Mouse (Mus musculus): ENCODE results near the gene Bard1. TPM values are rescaled to one million over a fixed set of nuclear protein-coding genes. Genes with fewer than 3 reads are reported as not detected.

Gene Bard1
- polyA plus RNA-seq (2014; fragmentation: Nextera tagmentation; extraction: Ambion mirVana), result 0.69 and 0.95 TPM in 2 replicates

- Histone ChIP-seq H3K4me1 (replicated peaks; ENCODE audit: control insufficient read depth, insufficient read depth, low read length) (no peaks in the 10 kb centered on the region), H3K9ac (peak within 1 kb of the TSS; percentile 57), H3K36me3 (replicated peaks; ENCODE audit: control insufficient read depth, insufficient read depth) (no peaks in the 10 kb centered on the region), H3K4me2 (replicated peaks) (peak within 1 kb of the TSS; percentile 74), H3K9me3 (ENCODE audit: control insufficient read depth, low read length) (no peaks in the 10 kb centered on the region), H3K4me3 (replicated peaks; ENCODE audit: low read length) (peak within 1 kb of the TSS; percentile 75), H3K27me3 (ENCODE audit: control insufficient read depth, insufficient read depth, low read length) (no peaks in the 10 kb centered on the region), H3K27ac (no peak within 1 kb of the TSS; the same call in 1 of the 2 replicates)
- ATAC-seq (ENCODE audit: low FRiP score), result peak; percentile 92
- peak; percentile 83 for DNase-seq (ENCODE audit: low spot score)
- under 1% methylated on average over 69 of the region's 69 CpGs for WGBS
These were observed at the start of gene Bard1 for GRCm38 (mm10) chr1:71102344-71103173. Gene Bard1 (minus strand): TSS chr1:71103146.

DNA sequence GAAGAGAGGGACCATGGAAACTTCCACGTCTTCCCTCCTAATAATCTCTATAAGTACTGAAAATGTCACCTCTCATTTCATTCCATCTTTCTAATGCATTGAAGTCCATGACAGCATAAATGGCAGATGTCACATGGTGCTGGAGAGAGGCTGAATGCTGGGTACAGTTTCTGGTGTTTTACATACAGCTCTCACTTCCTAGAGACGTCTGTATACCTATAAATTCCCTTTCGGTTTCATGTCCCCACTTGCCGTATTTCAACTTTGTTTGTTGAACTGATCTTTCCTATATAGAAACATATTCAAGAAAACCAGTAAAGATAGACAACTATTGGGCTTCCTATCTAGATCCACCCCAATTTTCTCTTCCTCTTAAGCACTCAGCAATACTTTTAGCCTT is 24.2 kb upstream of the Bard1 start:
- DNase-seq (ENCODE audit: low spot score), result no peak
- Histone ChIP-seq H3K27me3 (ENCODE audit: control insufficient read depth, insufficient read depth, low read length) (no peaks in the 10 kb centered on the region), H3K4me1 (replicated peaks; ENCODE audit: control insufficient read depth, insufficient read depth, low read length) (no peaks in the 10 kb centered on the region), H3K36me3 (replicated peaks; ENCODE audit: control insufficient read depth, insufficient read depth) (no peaks in the 10 kb centered on the region), H3K9ac (no peak overlapping the region), H3K4me3 (replicated peaks; ENCODE audit: low read length) (no peak overlapping the region), H3K4me2 (replicated peaks) (no peak overlapping the region), H3K9me3 (ENCODE audit: control insufficient read depth, low read length) (no peaks in the 10 kb centered on the region), H3K27ac (no peak overlapping the region)
- no peak for ATAC-seq (ENCODE audit: low FRiP score)
- 93% methylated on average over 4 of the region's 4 CpGs for WGBS

DNA sequence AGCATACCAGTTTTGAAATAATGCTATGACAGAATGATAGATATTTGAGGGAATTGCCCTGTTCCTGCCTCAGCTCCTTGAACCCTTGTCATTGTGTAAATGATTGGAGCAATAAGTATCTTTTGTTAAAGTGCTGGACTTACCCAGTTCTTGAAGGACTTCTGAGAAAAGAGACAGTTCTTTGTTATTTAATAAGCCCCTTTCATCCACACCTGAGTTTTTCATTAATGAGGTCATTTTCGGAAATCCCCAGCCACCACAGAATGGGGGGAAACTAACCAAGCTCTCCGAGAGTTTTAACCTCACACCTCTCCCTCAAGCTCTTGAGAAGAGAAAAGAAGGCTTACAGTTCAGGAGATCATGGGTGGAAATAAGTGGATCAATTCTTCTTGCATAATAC is 15.6 kb upstream of the Bard1 start:
- H3K9ac ChIP-seq, result no peak overlapping the region
- no peaks in the 10 kb centered on the region for H3K27me3 ChIP-seq (ENCODE audit: control insufficient read depth, insufficient read depth, low read length)
- DNase-seq (ENCODE audit: low spot score) (no peak), ATAC-seq (ENCODE audit: low FRiP score) (no peak)
- no peak overlapping the region for H3K4me3 ChIP-seq (replicated peaks; ENCODE audit: low read length)
- no peaks in the 10 kb centered on the region for H3K4me1 ChIP-seq (replicated peaks; ENCODE audit: control insufficient read depth, insufficient read depth, low read length)
- 79% methylated on average over 2 of the region's 2 CpGs for WGBS
- H3K36me3 ChIP-seq (replicated peaks; ENCODE audit: control insufficient read depth, insufficient read depth), result no peaks in the 10 kb centered on the region
- H3K9me3 ChIP-seq (ENCODE audit: control insufficient read depth, low read length), result no peaks in the 10 kb centered on the region
- no peak overlapping the region for H3K4me2 ChIP-seq (replicated peaks)
- no peak overlapping the region for H3K27ac ChIP-seq

GRCm38 (mm10) chr1:71117253-71117652 is 14.3 kb upstream of the Bard1 start:
- Histone ChIP-seq H3K4me2 (replicated peaks) (no peak overlapping the region), H3K9ac (no peak overlapping the region), H3K27ac (no peak overlapping the region), H3K4me3 (replicated peaks; ENCODE audit: low read length) (no peak overlapping the region), H3K9me3 (ENCODE audit: control insufficient read depth, low read length) (no peaks in the 10 kb centered on the region), H3K4me1 (replicated peaks; ENCODE audit: control insufficient read depth, insufficient read depth, low read length) (no peaks in the 10 kb centered on the region), H3K36me3 (replicated peaks; ENCODE audit: control insufficient read depth, insufficient read depth) (no peaks in the 10 kb centered on the region), H3K27me3 (ENCODE audit: control insufficient read depth, insufficient read depth, low read length) (no peaks in the 10 kb centered on the region)
- ATAC-seq (ENCODE audit: low FRiP score), result no peak
- 32% methylated on average over 4 of the region's 4 CpGs for WGBS
- no peak for DNase-seq (ENCODE audit: low spot score)

GRCm38 (mm10) chr1:71115781-71116180 is 12.8 kb upstream of the Bard1 start:
- DNase-seq (ENCODE audit: low spot score) (no peak), ATAC-seq (ENCODE audit: low FRiP score) (no peak)
- WGBS, result 80% methylated on average over 2 of the region's 2 CpGs
- Histone ChIP-seq H3K4me3 (replicated peaks; ENCODE audit: low read length) (no peak overlapping the region), H3K9ac (no peak overlapping the region), H3K4me2 (replicated peaks) (no peak overlapping the region), H3K4me1 (replicated peaks; ENCODE audit: control insufficient read depth, insufficient read depth, low read length) (no peaks in the 10 kb centered on the region), H3K27ac (no peak overlapping the region), H3K36me3 (replicated peaks; ENCODE audit: control insufficient read depth, insufficient read depth) (no peaks in the 10 kb centered on the region), H3K9me3 (ENCODE audit: control insufficient read depth, low read length) (no peaks in the 10 kb centered on the region), H3K27me3 (ENCODE audit: control insufficient read depth, insufficient read depth, low read length) (no peaks in the 10 kb centered on the region)

DNA sequence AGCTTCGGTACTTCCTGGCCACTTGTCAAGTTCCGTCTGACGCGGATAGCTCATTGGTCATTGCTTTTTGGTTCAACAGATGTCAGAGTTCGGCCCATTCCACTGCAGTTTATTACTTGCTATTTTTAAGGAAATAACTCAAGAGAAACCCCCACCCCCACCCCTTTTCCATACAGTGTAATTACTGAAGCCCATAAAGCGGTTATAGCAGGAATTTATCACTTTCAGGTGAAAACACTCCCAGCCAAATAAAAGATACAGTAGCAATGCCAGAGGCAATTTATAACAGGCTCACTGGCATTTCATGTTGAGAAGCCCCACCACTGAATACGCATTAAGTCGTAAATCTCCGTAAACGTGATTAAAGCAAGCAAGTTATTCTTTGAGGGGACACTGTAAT is 6.9 kb upstream of the Bard1 start:
- Histone ChIP-seq H3K4me3 (replicated peaks; ENCODE audit: low read length) (no peak overlapping the region), H3K36me3 (replicated peaks; ENCODE audit: control insufficient read depth, insufficient read depth) (no peaks in the 10 kb centered on the region), H3K27ac (no peak overlapping the region), H3K4me2 (replicated peaks) (no peak overlapping the region), H3K27me3 (ENCODE audit: control insufficient read depth, insufficient read depth, low read length) (no peaks in the 10 kb centered on the region), H3K9ac (no peak overlapping the region), H3K9me3 (ENCODE audit: control insufficient read depth, low read length) (no peaks in the 10 kb centered on the region), H3K4me1 (replicated peaks; ENCODE audit: control insufficient read depth, insufficient read depth, low read length) (no peaks in the 10 kb centered on the region)
- DNase-seq (ENCODE audit: low spot score), result no peak
- no peak for ATAC-seq (ENCODE audit: low FRiP score)
- WGBS, result 71% methylated on average over 10 of the region's 10 CpGs

DNA sequence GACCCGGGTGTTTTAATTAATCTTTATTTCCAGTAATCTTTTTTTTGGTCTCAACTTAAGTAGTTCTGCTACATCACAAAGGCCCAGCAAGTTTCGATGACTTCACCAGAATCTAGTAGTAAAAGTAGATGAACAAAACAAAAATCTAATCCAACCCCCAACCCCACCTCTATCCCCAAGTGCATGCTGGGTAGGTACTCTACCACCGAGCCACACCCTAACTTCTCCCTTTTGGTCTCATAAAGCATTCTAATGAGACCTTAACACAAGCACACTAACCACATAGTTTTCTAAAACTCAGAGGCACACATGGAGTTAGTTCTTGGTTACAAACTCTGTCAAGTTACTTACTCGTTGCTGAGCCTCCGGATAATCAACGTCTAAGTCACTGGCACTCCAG is 3.2 kb upstream of the Bard1 start:
- Histone ChIP-seq H3K9ac (no peak overlapping the region), H3K27ac (no peak overlapping the region), H3K36me3 (replicated peaks; ENCODE audit: control insufficient read depth, insufficient read depth) (no peaks in the 10 kb centered on the region), H3K4me1 (replicated peaks; ENCODE audit: control insufficient read depth, insufficient read depth, low read length) (no peaks in the 10 kb centered on the region), H3K9me3 (ENCODE audit: control insufficient read depth, low read length) (no peaks in the 10 kb centered on the region), H3K4me3 (replicated peaks; ENCODE audit: low read length) (no peak overlapping the region), H3K27me3 (ENCODE audit: control insufficient read depth, insufficient read depth, low read length) (no peaks in the 10 kb centered on the region), H3K4me2 (replicated peaks) (no peak overlapping the region)
- DNase-seq (ENCODE audit: low spot score) (no peak), ATAC-seq (ENCODE audit: low FRiP score) (no peak)
- 97% methylated on average over 6 of the region's 6 CpGs for WGBS

- no peak overlapping the region for H3K9ac ChIP-seq
- no peak for ATAC-seq (ENCODE audit: low FRiP score)
These were observed 2.8 kb upstream of the Bard1 start for GRCm38 (mm10) chr1:71105724-71106123.

DNA sequence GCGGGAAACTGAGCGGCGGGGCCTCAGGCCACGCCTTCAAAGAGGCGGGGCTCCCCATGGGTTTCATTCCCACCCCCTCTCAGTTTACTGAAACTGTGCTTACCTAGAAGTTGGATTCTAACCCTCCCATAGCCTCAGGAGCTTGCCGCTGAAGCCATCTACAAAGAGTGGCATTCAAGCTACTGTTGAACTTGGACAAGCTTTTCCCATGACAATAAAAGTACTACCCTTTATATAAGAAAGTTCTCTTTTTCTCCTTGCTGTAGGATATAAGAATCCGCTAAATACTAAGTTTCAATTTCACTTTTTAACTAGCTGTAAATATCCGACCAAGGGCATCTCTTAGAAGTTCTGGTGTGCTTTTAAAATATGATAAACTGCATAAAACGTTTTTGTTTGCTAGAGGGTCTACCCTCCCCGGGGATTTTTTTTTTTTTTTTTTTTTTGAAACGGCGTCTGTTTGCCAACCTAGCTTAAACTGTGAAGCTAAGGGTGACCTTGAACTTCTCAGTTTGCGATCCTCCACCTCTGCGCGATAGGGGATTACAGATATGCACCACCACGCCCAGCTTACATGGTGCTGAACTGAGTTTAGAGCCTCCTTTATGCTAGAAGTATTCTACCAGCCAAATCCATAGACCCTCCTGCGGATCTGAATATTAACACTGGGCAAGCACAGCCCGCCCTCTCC is 373 bp upstream of the Bard1 start:
- Histone ChIP-seq H3K9ac (peak overlapping the region; percentile 57; the same call in 1 of the 2 replicates), H3K27ac (no peak overlapping the region; the same call in 1 of the 2 replicates), H3K9me3 (ENCODE audit: control insufficient read depth, low read length) (no peaks in the 10 kb centered on the region), H3K4me3 (replicated peaks; ENCODE audit: low read length) (peak overlapping the region; percentile 75), H3K4me2 (replicated peaks) (peak overlapping the region; percentile 74), H3K4me1 (replicated peaks; ENCODE audit: control insufficient read depth, insufficient read depth, low read length) (no peaks in the 10 kb centered on the region), H3K27me3 (ENCODE audit: control insufficient read depth, insufficient read depth, low read length) (no peaks in the 10 kb centered on the region), H3K36me3 (replicated peaks; ENCODE audit: control insufficient read depth, insufficient read depth) (no peaks in the 10 kb centered on the region)
- DNase-seq (ENCODE audit: low spot score), result no peak
- ATAC-seq (ENCODE audit: low FRiP score), result no peak
- WGBS, result 34% methylated on average over 18 of the region's 18 CpGs

More at GRCm38 (mm10) chr1:71105724-71106123, 2.8 kb upstream of the Bard1 start:
- Histone ChIP-seq H3K27ac (no peak overlapping the region), H3K4me1 (replicated peaks; ENCODE audit: control insufficient read depth, insufficient read depth, low read length) (no peaks in the 10 kb centered on the region), H3K36me3 (replicated peaks; ENCODE audit: control insufficient read depth, insufficient read depth) (no peaks in the 10 kb centered on the region), H3K9me3 (ENCODE audit: control insufficient read depth, low read length) (no peaks in the 10 kb centered on the region), H3K4me2 (replicated peaks) (no peak overlapping the region), H3K4me3 (replicated peaks; ENCODE audit: low read length) (no peak overlapping the region), H3K27me3 (ENCODE audit: control insufficient read depth, insufficient read depth, low read length) (no peaks in the 10 kb centered on the region)
- WGBS, result 96% methylated on average over 8 of the region's 8 CpGs
- no peak for DNase-seq (ENCODE audit: low spot score)
